Mouse (Mus musculus) heart, embryonic 11.5 days (tissue): ENCODE data around the gene Pds5a. TPM values are rescaled to one million over a fixed set of nuclear protein-coding genes. Genes with fewer than 3 reads are reported as not detected.

Experiments used
- ATAC-seq: fragments of 200-750 bp; cut with Nextera tagmentation; replicated peaks from 2 replicates; pipeline ENCODE4 v1.8.0; 2017; ENCODE audit warnings: moderate library complexity; ENCODE audit not compliant: insufficient number of reproducible peaks, low FRiP score, low TSS enrichment
- H3K27ac ChIP-seq: fragments of 300-500 bp; sonication (generic); 2 replicates; pipeline ENCODE4 v1.5.1; 2014; ENCODE audit warnings: mild to moderate bottlenecking, low read depth, low read length
- H3K27me3 ChIP-seq: fragments of 300-500 bp; sonication (generic); 2 replicates; pipeline ENCODE4 v1.6.1; 2014; ENCODE audit warnings: mild to moderate bottlenecking, low read length, mixed read lengths; ENCODE audit not compliant: control insufficient read depth, insufficient read depth
- H3K36me3 ChIP-seq: fragments of 300-500 bp; sonication (generic); 2 replicates; pipeline ENCODE4 v1.6.1; 2014; ENCODE audit warnings: mild to moderate bottlenecking, low read length, moderate library complexity, mixed read lengths; ENCODE audit not compliant: control insufficient read depth, insufficient read depth
- H3K4me1 ChIP-seq: fragments of 300-500 bp; sonication (generic); 2 replicates; pipeline ENCODE4 v1.6.1; 2014; ENCODE audit warnings: low read length; ENCODE audit not compliant: control insufficient read depth, insufficient read depth
- H3K4me2 ChIP-seq: fragments of 300-500 bp; sonication (generic); 2 replicates; pipeline ENCODE4 v1.6.1; 2014; ENCODE audit warnings: mild to moderate bottlenecking, moderate library complexity
- H3K4me3 ChIP-seq: fragments of 300-500 bp; sonication (generic); 2 replicates; pipeline ENCODE4 v1.5.1; 2014; ENCODE audit warnings: low read depth, low read length
- H3K9ac ChIP-seq: fragments of 300-500 bp; sonication (generic); 2 replicates; pipeline ENCODE4 v1.6.1; 2014; ENCODE audit warnings: mild to moderate bottlenecking, low read depth, low read length, moderate library complexity
- H3K9me3 ChIP-seq: fragments of 300-500 bp; sonication (generic); replicated peaks from 2 replicates; pipeline ENCODE4 v1.6.1; 2016; ENCODE audit warnings: low read length; ENCODE audit not compliant: control insufficient read depth
- WGBS: fragments of 180-500 bp; shearing (Covaris S2); extraction: QIAGEN DNeasy Blood & Tissue Kit; methylation state at CpG from one replicate; pipeline ENCODE4 v1.1.7; 2014; ENCODE audit not compliant: insufficient replicate concordance; 5-methylcytosine and 5-hydroxymethylcytosine counted together
- polyA plus RNA-seq: library from polyadenylated mRNA; unstranded; fragments of >200 nt; fragmentation: Nextera tagmentation; extraction: Ambion mirVana; gene quantifications from 2 replicates; pipeline ENCODE4 v1.2.1, GENCODE M21; 2014

Gene Pds5a
- polyA plus RNA-seq, 1 experiment from 2014 or later = 70.8 TPM

GRCm38 (mm10) chr5:65610541-65610940 lies 87.5 kb downstream of the Pds5a start:
- Histone ChIP-seq H3K4me3 (no peak overlapping the region), H3K4me2 (no peak overlapping the region), H3K9me3 (no peaks in the 10 kb centered on the region), H3K27ac (no peak overlapping the region), H3K9ac (no peak overlapping the region), H3K4me1 (no peaks in the 10 kb centered on the region), H3K36me3 (peaks cover 7% of the 10 kb centered on the region), H3K27me3 (no peaks in the 10 kb centered on the region)
- no peak for ATAC-seq
- WGBS = 85% methylated on average over 4 of the region's 4 CpGs

- Histone ChIP-seq H3K27ac (no peak overlapping the region), H3K36me3 (peaks cover 2% of the 10 kb centered on the region; the same call in 1 of the 2 replicates), H3K4me3 (no peak overlapping the region), H3K9ac (no peak overlapping the region), H3K4me1 (no peaks in the 10 kb centered on the region), H3K27me3 (no peaks in the 10 kb centered on the region), H3K9me3 (no peaks in the 10 kb centered on the region), H3K4me2 (no peak overlapping the region)
- ATAC-seq = no peak
- 88% methylated on average over 5 of the region's 5 CpGs for WGBS
Observed at GRCm38 (mm10) chr5:65609769-65610168, 88.3 kb downstream of the Pds5a start.

GRCm38 (mm10) chr5:65606820-65607219 lies 91.3 kb downstream of the Pds5a start:
- H3K27me3 ChIP-seq = no peaks in the 10 kb centered on the region
- H3K36me3 ChIP-seq = peaks cover 3% of the 10 kb centered on the region
- no peaks in the 10 kb centered on the region for H3K4me1 ChIP-seq
- no peak overlapping the region for H3K27ac ChIP-seq
- ATAC-seq = no peak
- H3K9ac ChIP-seq = no peak overlapping the region
- WGBS = 91% methylated on average over 1 of the region's 1 CpGs
- no peaks in the 10 kb centered on the region for H3K9me3 ChIP-seq
- H3K4me2 ChIP-seq = no peak overlapping the region
- no peak overlapping the region for H3K4me3 ChIP-seq

- Histone ChIP-seq H3K9me3 (no peaks in the 10 kb centered on the region), H3K36me3 (peaks cover 11% of the 10 kb centered on the region), H3K4me1 (no peaks in the 10 kb centered on the region), H3K4me2 (no peak overlapping the region), H3K4me3 (no peak overlapping the region), H3K27ac (no peak overlapping the region), H3K9ac (no peak overlapping the region), H3K27me3 (no peaks in the 10 kb centered on the region)
- 90% methylated on average over 7 of the region's 7 CpGs for WGBS
- ATAC-seq = no peak
Observed at GRCm38 (mm10) chr5:65599681-65600080, 98.4 kb downstream of the Pds5a start.

- H3K4me2 ChIP-seq = no peak overlapping the region
- no peak overlapping the region for H3K4me3 ChIP-seq
- no peak overlapping the region for H3K27ac ChIP-seq
- H3K9ac ChIP-seq = no peak overlapping the region
- H3K9me3 ChIP-seq = no peaks in the 10 kb centered on the region
- H3K4me1 ChIP-seq = no peaks in the 10 kb centered on the region
- no peak for ATAC-seq
- H3K27me3 ChIP-seq = no peaks in the 10 kb centered on the region
- peaks cover 7% of the 10 kb centered on the region; the same call in 1 of the 2 replicates for H3K36me3 ChIP-seq
- WGBS = 85% methylated on average over 2 of the region's 2 CpGs
Observed at GRCm38 (mm10) chr5:65592421-65592820, 105.7 kb downstream of the Pds5a start.

- H3K4me3 ChIP-seq = no peak overlapping the region
- no peaks in the 10 kb centered on the region for H3K4me1 ChIP-seq
- H3K27ac ChIP-seq = no peak overlapping the region
- no peak overlapping the region for H3K4me2 ChIP-seq
- ATAC-seq = no peak
- 73% methylated on average over 1 of the region's 1 CpGs for WGBS
- no peak overlapping the region for H3K9ac ChIP-seq
- H3K9me3 ChIP-seq = no peaks in the 10 kb centered on the region
- peaks cover 12% of the 10 kb centered on the region for H3K36me3 ChIP-seq
- no peaks in the 10 kb centered on the region for H3K27me3 ChIP-seq
Observed at GRCm38 (mm10) chr5:65590199-65590598, 107.9 kb downstream of the Pds5a start.

GRCm38 (mm10) chr5:65586291-65586690 lies 111.8 kb downstream of the Pds5a start:
- WGBS = 83% methylated on average over 5 of the region's 5 CpGs
- ATAC-seq = no peak
- H3K9me3 ChIP-seq = no peaks in the 10 kb centered on the region
- no peak overlapping the region for H3K9ac ChIP-seq
- no peak overlapping the region for H3K4me3 ChIP-seq
- no peaks in the 10 kb centered on the region for H3K4me1 ChIP-seq
- no peaks in the 10 kb centered on the region for H3K27me3 ChIP-seq
- H3K36me3 ChIP-seq = peaks cover 6% of the 10 kb centered on the region
- H3K27ac ChIP-seq = no peak overlapping the region
- H3K4me2 ChIP-seq = no peak overlapping the region

GRCm38 (mm10) chr5:65578545-65578944 lies 119.5 kb downstream of the Pds5a start:
- no peaks in the 10 kb centered on the region for H3K27me3 ChIP-seq
- no peak overlapping the region for H3K27ac ChIP-seq
- no peaks in the 10 kb centered on the region for H3K36me3 ChIP-seq
- no peak overlapping the region for H3K9ac ChIP-seq
- no peak overlapping the region for H3K4me3 ChIP-seq
- H3K4me2 ChIP-seq = no peak overlapping the region
- 83% methylated on average over 3 of the region's 3 CpGs for WGBS
- H3K4me1 ChIP-seq = no peaks in the 10 kb centered on the region; the same call in 1 of the 2 replicates
- H3K9me3 ChIP-seq = no peaks in the 10 kb centered on the region
- ATAC-seq = no peak

GRCm38 (mm10) chr5:65575896-65576295 lies 122.2 kb downstream of the Pds5a start:
- Histone ChIP-seq H3K9me3 (no peaks in the 10 kb centered on the region), H3K4me2 (no peak overlapping the region), H3K9ac (no peak overlapping the region), H3K4me3 (no peak overlapping the region), H3K36me3 (no peaks in the 10 kb centered on the region; the same call in 1 of the 2 replicates), H3K27ac (no peak overlapping the region), H3K27me3 (no peaks in the 10 kb centered on the region), H3K4me1 (no peaks in the 10 kb centered on the region; the same call in 1 of the 2 replicates)
- ATAC-seq = no peak
- WGBS = 88% methylated on average over 2 of the region's 2 CpGs
